Mouse (Mus musculus): ENCODE measurements around the gene Rnasek. TPM values are rescaled to one million over a fixed set of nuclear protein-coding genes. Genes with fewer than 3 reads are reported as not detected.

Gene Rnasek
- total RNA-seq, 2 experiments from 2014 or later: 29.7 to 221 TPM

GRCm38 (mm10) chr11:70218741-70219470 is 20.7 kb downstream of the Rnasek start:
- ATAC-seq (ENCODE audit: poor library complexity, severe bottlenecking): no peak

- no peak for ATAC-seq (ENCODE audit: poor library complexity, severe bottlenecking)
These were observed 21.6 kb downstream of the Rnasek start for GRCm38 (mm10) chr11:70218039-70218438.

- no peak for ATAC-seq (ENCODE audit: poor library complexity, severe bottlenecking)
These were observed 23.5 kb downstream of the Rnasek start for GRCm38 (mm10) chr11:70216103-70216502.

- no peak for ATAC-seq (ENCODE audit: poor library complexity, severe bottlenecking)
These were observed 24.3 kb downstream of the Rnasek start for GRCm38 (mm10) chr11:70215301-70215700.

GRCm38 (mm10) chr11:70214856-70215209 is 24.8 kb downstream of the Rnasek start:
- ATAC-seq (ENCODE audit: poor library complexity, severe bottlenecking): no peak

GRCm38 (mm10) chr11:70214191-70214855 is 25.3 kb downstream of the Rnasek start:
- ATAC-seq (ENCODE audit: poor library complexity, severe bottlenecking): no peak

- ATAC-seq (ENCODE audit: poor library complexity, severe bottlenecking): no peak
These were observed 25.9 kb downstream of the Rnasek start for GRCm38 (mm10) chr11:70213736-70214135.

GRCm38 (mm10) chr11:70212896-70213295 is 26.7 kb downstream of the Rnasek start:
- ATAC-seq (ENCODE audit: poor library complexity, severe bottlenecking): no peak

- no peak for ATAC-seq (ENCODE audit: poor library complexity, severe bottlenecking)
These were observed 27.2 kb downstream of the Rnasek start, which contains the start of gene Slc16a11 for GRCm38 (mm10) chr11:70212423-70212822. Gene Slc16a11 (plus strand): TSS chr11:70212752.

GRCm38 (mm10) chr11:70211972-70212371 is 27.7 kb downstream of the Rnasek start:
- ATAC-seq (ENCODE audit: poor library complexity, severe bottlenecking): no peak

GRCm38 (mm10) chr11:70210681-70211080 is 29.0 kb downstream of the Rnasek start:
- ATAC-seq (ENCODE audit: poor library complexity, severe bottlenecking): no peak

- ATAC-seq (ENCODE audit: poor library complexity, severe bottlenecking): no peak
These were observed 30.8 kb downstream of the Rnasek start for GRCm38 (mm10) chr11:70208778-70209388.

GRCm38 (mm10) chr11:70207283-70207682 is 32.4 kb downstream of the Rnasek start:
- no peak for ATAC-seq (ENCODE audit: poor library complexity, severe bottlenecking)

GRCm38 (mm10) chr11:70206801-70207200 is 32.8 kb downstream of the Rnasek start:
- no peak for ATAC-seq (ENCODE audit: poor library complexity, severe bottlenecking)

- ATAC-seq (ENCODE audit: poor library complexity, severe bottlenecking): peak; percentile 72
These were observed 38.0 kb downstream of the Rnasek start for GRCm38 (mm10) chr11:70201691-70202090.

GRCm38 (mm10) chr11:70200036-70200608 is 39.5 kb downstream of the Rnasek start:
- ATAC-seq (ENCODE audit: poor library complexity, severe bottlenecking): no peak

GRCm38 (mm10) chr11:70199107-70199506 is 40.5 kb downstream of the Rnasek start:
- ATAC-seq (ENCODE audit: poor library complexity, severe bottlenecking): no peak

GRCm38 (mm10) chr11:70198332-70198731 is 41.3 kb downstream of the Rnasek start:
- ATAC-seq (ENCODE audit: poor library complexity, severe bottlenecking): peak; percentile 33; the same call in 1 of the 2 replicates

GRCm38 (mm10) chr11:70193354-70194285 is 46.0 kb downstream of the Rnasek start:
- ATAC-seq (ENCODE audit: poor library complexity, severe bottlenecking): no peak

GRCm38 (mm10) chr11:70192157-70192556 is 47.5 kb downstream of the Rnasek start:
- no peak for ATAC-seq (ENCODE audit: poor library complexity, severe bottlenecking)

Measured in megakaryocyte, adult 5-6 weeks (primary cell).